7 mouse cellular contexts compared by ENCODE assay signal in the genomic region with DNA sequence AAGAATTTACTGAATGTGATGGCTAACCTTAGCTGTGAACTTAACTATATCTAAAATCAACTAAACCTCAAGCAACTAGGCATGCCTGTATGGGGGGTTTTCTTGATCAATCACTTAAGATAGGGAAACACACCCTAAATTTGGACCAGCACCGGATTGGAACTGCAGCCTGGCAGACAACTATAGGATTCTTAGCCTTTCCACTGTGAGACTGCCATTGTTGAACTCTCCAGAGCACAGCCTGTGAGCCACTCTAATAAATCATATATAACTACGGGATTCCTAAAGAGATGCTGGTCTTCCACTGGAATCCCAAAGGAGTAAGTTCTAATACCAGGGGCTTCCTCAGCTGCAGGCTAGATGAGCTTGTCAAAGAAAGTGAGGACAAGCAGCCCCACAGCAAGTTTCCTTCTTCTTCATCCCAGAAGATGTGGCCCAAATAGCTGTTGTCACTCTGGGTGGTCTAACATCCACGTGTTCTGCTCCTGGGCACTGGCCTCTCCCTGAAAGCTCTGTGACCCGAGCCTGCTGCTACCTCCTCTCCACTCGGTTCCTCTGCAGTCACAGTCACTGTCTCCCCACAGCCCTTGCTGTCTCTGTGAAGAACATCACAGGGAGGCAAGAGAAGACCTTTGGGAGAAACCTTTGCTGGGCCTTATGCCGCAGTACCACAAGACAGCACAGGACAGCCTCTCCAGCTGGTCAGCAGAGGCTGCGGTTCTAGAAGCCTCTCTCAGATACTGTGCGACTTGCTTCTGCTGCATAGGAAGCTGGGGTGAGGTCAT. TPM values are rescaled to one million over a fixed set of nuclear protein-coding genes. Genes with fewer than 3 reads are reported as not detected.
A peak's percentile ranks its signal among the peaks of the same experiment; 100 is the strongest.
DNase-seq lines count a peak whose midpoint lies in the region; ATAC-seq and TF ChIP-seq lines count a peak whose summit lies in the region.

No protein-coding gene starts in this region.

- no peaks in the 10 kb centered on the region for H3K27me3 ChIP-seq in heart, embryonic 10.5 days (ENCODE audit: insufficient read depth, poor library complexity, severe bottlenecking)
- H3K27me3 ChIP-seq in heart, postnatal 0 days (ENCODE audit: control insufficient read depth, insufficient read depth, low read length): no peaks in the 10 kb centered on the region
- no peaks in the 10 kb centered on the region for H3K27me3 ChIP-seq in stomach, postnatal 0 days (ENCODE audit: control insufficient read depth, insufficient read depth, low read length)

- no peak for ATAC-seq in heart, postnatal 0 days (ENCODE audit: insufficient read depth, low read depth)
- no peak for ATAC-seq in stomach, postnatal 0 days (ENCODE audit: low FRiP score, low TSS enrichment)

- DNase-seq in heart, embryonic 10.5 days (ENCODE audit: low spot score): peak; percentile 73
- no peak for DNase-seq in heart, postnatal 36 days
- DNase-seq in thymus, postnatal 14 days: peak; percentile 1
- DNase-seq in thymus, postnatal 25 days: no peak
- DNase-seq in heart, postnatal 0 days (ENCODE audit: low spot score): peak; percentile 43
- DNase-seq in stomach, postnatal 0 days (ENCODE audit: low spot score): peak; percentile 11
- DNase-seq in spleen, postnatal 14 days (ENCODE audit: low spot score in 2 of 2): no peak

- H3K36me3 ChIP-seq in heart, embryonic 10.5 days: no peaks in the 10 kb centered on the region
- no peaks in the 10 kb centered on the region for H3K36me3 ChIP-seq in heart, postnatal 0 days (replicated peaks; ENCODE audit: control insufficient read depth, insufficient read depth, low read length)
- no peaks in the 10 kb centered on the region for H3K36me3 ChIP-seq in stomach, postnatal 0 days (ENCODE audit: control insufficient read depth, insufficient read depth, low read length)

- intact Hi-C loops in heart, postnatal 36 days (cut with DNase I): loop anchor here (2.0 kb wide), 1 partner anchor 173 kb away; no protein-coding TSS in a partner anchor

- no peaks in the 10 kb centered on the region for H3K9me3 ChIP-seq in heart, embryonic 10.5 days
- no peaks in the 10 kb centered on the region for H3K9me3 ChIP-seq in heart, postnatal 0 days (replicated peaks; ENCODE audit: control insufficient read depth, low read length)
- no peaks in the 10 kb centered on the region for H3K9me3 ChIP-seq in stomach, postnatal 0 days (ENCODE audit: control insufficient read depth, low read length)

- H3K4me2 ChIP-seq in heart, postnatal 0 days (ENCODE audit: low read depth, low read length): no peak overlapping the region
- H3K4me2 ChIP-seq in stomach, postnatal 0 days (replicated peaks; ENCODE audit: low read depth): no peak overlapping the region

- WGBS in heart, embryonic 10.5 days: 61% methylated on average over 8 of the region's 8 CpGs
- whole genome bisulfite sequencing in heart, postnatal 0 days: 61% methylated on average over 8 of the region's 8 CpGs
- 60% methylated on average over 8 of the region's 8 CpGs for WGBS in stomach, postnatal 0 days

- H3K27ac ChIP-seq in heart, embryonic 10.5 days: peak overlapping the region; percentile 75
- H3K27ac ChIP-seq in heart, postnatal 0 days (ENCODE audit: low read depth): peak overlapping the region; percentile 81
- peak overlapping the region; percentile 84 for H3K27ac ChIP-seq in stomach, postnatal 0 days (replicated peaks)

- H3K4me1 ChIP-seq in heart, embryonic 10.5 days: peaks cover 16% of the 10 kb centered on the region
- peaks cover 12% of the 10 kb centered on the region; the same call in 1 of the 2 replicates for H3K4me1 ChIP-seq in heart, postnatal 0 days (ENCODE audit: control insufficient read depth, insufficient read depth)
- peaks cover 5% of the 10 kb centered on the region; the same call in 1 of the 2 replicates for H3K4me1 ChIP-seq in stomach, postnatal 0 days (replicated peaks; ENCODE audit: control insufficient read depth, insufficient read depth)

- TF ChIP-seq EP300 in heart, postnatal 0 days (IDR thresholded peaks at IDR 0.05; ENCODE audit: low read depth): no peak
- no peak for TF ChIP-seq EP300 in stomach, postnatal 0 days (optimal IDR thresholded peaks at IDR 0.05)

- no peak overlapping the region for H3K9ac ChIP-seq in heart, postnatal 0 days (replicated peaks; ENCODE audit: low read depth, low read length)
- H3K9ac ChIP-seq in stomach, postnatal 0 days (ENCODE audit: low read length): no peak overlapping the region

- H3K4me3 ChIP-seq in heart, embryonic 10.5 days: no peak overlapping the region
- H3K4me3 ChIP-seq in heart, postnatal 0 days (ENCODE audit: low read depth, low read length): no peak overlapping the region
- H3K4me3 ChIP-seq in stomach, postnatal 0 days (ENCODE audit: low read depth, low read length): no peak overlapping the region

- TF ChIP-seq CTCF in heart, postnatal 0 days (IDR thresholded peaks at IDR 0.05; ENCODE audit: low read depth): no peak
- no peak for TF ChIP-seq CTCF in stomach, postnatal 0 days (IDR thresholded peaks at IDR 0.05; ENCODE audit: low read depth)

RNA-seq across cellular contexts. Expression of a gene that starts 28.9 kb away (rescaled TPM):
- polyA plus RNA-seq in heart, embryonic 10.5 days (2016; fragmentation: Nextera tagmentation; extraction: Ambion mirVana): 169 and 203 TPM in 2 replicates
- total RNA-seq in heart, postnatal 36 days (2021): 10 to 100 TPM; 14.7 to 14.9 TPM
- 60.4 and 73.2 TPM in 2 replicates for total RNA-seq in heart, postnatal 0 days (2014; rRNA removed; ENCODE audit: low replicate concordance)
- polyA plus RNA-seq in heart, postnatal 0 days (2015; fragmentation: Nextera tagmentation; extraction: Ambion mirVana): 63.9 and 64.5 TPM in 2 replicates
- 53.6 and 56.6 TPM in 2 replicates for polyA plus RNA-seq in stomach, postnatal 0 days (2015; fragmentation: Nextera tagmentation; extraction: Ambion mirVana)

Comparison
In these comparisons a context has a peak if more than half of its experiments do, and no peak if none do; other contexts are left out.
1. DNase-seq: peak in heart, embryonic 10.5 days (single experiment), thymus, postnatal 14 days (single experiment), heart, postnatal 0 days (single experiment) and stomach, postnatal 0 days (single experiment); none in heart, postnatal 36 days (0 of 2), thymus, postnatal 25 days (single experiment) and spleen, postnatal 14 days (0 of 2).
2. Peak in every context shown above with its lines, with median percentiles within 50 percentile points of each other: H3K27ac ChIP-seq.